Mouse (Mus musculus) layer of hippocampus, postnatal 10 days (tissue): ENCODE measurements around the gene Ets1. TPM values are rescaled to one million over a fixed set of nuclear protein-coding genes. Genes with fewer than 3 reads are reported as not detected.

Experiments used
- DNase-seq, 2 experiments: peaks; one replicate each; pipeline ENCODE4 v3.0.0; 2021; ENCODE audit warnings: low spot score in 2 of 2
- total RNA-seq, 2 experiments: library from RNA; stranded (reverse); gene quantifications; 2 replicates each; pipeline ENCODE4 v1.2.3; 2021

Ets1 gene
- total RNA-seq, 2 experiments from 2014 or later, result 23.8 to 24.5 TPM

DNA sequence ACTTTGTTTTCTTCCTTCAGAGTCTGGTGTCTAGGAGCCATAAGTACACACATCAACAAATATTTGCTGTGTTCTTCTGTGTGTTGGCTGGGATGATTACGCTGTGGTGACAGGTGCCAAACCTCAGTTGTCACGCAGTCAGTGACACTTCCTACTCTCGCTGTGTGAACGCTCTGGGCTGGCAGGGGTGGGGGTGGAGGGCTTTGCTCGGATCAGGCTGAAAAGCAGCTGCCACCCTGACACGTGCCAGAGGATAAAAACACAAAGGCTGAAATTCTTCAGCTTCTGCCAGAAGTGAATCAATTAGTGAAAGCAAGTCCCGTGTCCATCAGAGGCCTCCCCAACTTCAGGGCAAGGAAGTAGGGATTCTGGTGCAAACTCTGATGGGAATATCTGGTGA lies 20.0 kb upstream of the Ets1 start:
- no peak for DNase-seq

DNA sequence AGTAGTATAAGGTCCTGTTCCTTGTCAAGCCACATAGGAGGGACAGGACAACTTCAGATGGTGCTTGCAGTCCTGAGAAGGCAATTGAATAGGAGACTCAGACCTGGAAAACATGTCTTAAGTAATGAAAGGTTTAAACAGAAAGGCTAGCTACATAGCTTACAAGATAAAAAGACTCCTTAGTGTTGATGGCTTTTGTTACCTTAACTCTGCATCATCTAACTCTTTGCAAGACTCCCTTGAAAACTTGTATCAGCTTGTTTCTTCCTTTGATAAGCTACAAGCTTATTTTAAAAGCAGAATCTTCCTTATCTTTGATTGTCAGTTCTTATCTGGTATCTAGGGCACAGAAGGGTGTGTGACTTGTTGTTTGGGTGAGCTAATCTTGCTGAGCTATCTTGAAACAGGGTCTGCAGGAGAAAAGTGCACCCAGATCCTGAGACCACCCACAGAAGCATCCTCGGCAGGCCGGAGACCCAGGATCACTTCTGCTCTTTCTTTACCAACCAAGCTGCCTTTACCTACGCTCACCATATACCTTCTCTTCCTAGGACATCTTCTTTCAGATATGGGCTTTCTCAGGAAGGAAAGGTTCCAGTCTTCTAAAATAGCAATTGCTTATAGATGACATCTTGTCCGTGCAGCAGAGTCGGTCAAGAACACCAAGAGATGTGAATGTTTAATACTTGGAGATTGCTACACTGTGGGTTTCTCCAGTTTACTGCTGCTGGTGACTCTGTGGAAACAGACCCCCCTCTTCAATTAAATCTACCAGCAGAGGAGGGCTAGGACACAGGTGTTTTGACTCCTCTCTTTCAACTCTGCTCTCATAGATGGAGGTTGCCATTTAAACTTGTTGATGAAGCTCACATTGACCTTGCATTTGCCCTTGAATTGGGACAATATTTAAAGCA lies 19.2 kb upstream of the Ets1 start:
- no peak for DNase-seq

DNA sequence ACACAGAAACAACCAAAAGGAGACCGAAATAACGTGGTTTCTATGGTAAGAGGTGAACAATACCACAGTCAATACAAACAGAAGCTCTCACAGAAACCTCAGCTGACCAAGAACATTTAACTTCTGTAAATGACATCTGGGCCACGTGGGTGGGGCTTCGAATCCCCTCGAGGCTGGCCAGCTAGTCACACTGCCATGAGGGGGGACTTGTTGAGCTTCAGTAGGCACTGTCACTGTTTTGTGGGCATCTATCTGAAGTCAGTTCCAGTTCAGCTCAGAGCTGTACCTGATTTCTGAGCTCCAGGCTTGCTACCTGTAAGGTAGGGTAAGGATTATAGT lies 18.6 kb upstream of the Ets1 start:
- DNase-seq, result no peak

DNA sequence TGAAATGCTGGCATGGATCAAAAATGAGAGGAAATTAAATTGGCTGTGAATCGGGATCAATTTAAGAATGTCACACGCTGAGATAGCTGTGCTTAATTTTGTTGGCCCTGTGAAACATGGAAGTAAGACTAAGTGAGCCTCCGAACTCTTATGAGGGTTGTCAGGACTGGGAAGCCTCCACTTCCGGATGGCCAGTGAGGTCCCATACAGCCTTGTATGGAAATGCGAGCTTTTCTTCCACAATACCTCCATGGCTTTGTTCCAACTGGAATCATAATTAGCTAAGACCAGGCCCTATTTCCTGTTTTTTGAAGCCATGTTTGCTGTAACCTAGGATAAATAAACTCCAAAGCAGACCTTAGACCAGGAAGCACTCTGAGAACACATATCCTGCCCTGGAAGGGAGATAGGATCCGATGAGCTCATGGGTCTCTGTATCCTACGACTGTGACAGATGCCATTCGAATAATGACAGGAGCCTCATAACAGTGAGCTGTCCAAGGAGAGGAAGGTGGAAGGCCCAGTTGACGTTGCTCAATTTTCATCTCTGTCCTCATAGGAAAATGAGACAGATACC lies 17.4 kb upstream of the Ets1 start:
- DNase-seq, result no peak

DNA sequence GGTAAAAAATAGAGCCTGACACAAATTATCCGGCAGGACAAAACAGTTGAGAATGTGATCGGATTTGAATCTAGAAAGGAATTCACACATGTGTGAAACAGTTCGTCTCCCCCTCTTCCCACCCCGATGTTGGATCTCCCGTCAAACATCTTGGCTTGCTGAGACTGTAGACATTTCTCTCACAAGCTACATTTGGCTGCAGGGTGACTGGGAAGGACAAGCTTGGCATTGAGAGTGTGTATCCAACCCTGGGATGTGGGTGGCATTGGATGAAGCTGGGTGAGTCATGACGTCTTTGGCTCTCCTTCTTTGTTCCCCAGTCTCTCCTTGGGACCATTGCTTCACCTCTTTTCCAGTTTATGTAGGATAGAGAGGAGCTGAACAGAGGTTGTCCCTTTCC lies 16.4 kb upstream of the Ets1 start:
- DNase-seq, result no peak

- DNase-seq, result no peak
Measured at GRCm38 (mm10) chr9:32620446-32620845, 15.6 kb upstream of the Ets1 start.

DNA sequence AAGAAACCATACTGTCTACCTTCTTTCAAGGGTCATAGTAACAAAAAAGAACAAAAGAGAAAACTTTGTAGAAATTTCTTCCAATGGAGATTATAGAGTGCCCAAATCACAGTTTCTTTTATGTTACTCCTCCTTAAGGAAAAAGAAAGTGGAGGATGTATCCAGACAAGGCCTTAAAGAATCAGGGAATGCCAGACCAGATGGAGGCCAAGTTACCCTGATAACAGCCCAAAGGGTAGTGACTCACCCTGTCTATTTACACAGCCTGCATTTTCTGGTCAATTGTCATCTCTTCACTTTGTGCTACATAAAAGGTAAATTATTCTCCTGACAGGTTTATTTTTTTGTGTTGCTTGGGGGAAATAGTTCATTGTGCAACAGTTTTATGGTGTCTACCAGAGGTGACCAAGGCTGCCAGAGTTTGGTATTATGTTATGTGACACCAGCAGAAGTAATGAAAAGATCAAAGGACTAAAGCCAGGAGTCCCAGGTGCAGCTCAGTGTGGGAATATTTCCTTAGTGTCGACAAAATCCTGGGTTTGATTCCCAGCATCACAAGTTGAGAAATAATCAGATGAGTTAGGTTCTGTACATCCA lies 6.5 kb upstream of the Ets1 start:
- DNase-seq, result no peak

- no peak for DNase-seq
Measured at GRCm38 (mm10) chr9:32631341-32631740, 4.7 kb upstream of the Ets1 start.

GRCm38 (mm10) chr9:32632237-32632636 lies 3.8 kb upstream of the Ets1 start:
- no peak for DNase-seq

DNA sequence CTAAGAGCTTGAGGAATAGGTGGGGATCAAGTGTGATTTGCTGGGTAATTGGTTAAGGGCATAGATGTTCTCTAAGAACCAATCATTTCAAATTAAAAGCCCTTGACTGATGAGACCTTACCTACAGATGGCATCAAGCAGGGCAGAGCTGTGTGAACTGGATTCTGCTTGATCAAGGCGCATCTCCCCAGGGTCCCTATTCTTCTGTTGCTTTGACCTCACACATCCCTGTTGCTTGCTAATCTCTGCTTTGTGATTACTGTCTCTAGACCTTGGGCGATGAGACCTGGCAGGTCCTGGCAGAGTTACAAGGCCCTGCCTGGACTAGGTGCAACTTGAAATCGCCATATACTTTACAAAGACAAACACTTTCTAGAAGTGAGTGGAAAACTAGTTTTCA lies 9.0 kb downstream of the Ets1 start:
- no peak for DNase-seq

DNA sequence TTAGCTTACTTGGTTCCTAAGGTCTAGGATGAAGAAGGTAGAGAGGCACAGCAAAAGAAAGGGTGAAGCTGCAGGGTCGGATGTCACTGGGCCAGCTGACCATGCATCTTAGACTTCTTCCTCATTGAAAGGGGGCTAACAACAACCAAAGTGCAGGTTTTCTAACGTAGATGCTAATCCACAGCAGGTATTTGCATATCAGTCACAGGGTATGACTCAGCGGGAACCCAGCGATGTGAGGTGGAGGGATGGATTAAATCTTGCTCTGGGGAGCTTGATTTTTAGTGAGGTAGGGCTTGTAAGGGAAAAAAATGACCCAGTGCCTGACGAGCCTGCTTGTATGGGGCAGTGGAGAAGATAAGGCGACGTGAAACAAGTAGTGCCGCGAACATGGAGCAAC lies 9.5 kb downstream of the Ets1 start:
- DNase-seq, result no peak

GRCm38 (mm10) chr9:32646539-32647258 lies 10.7 kb downstream of the Ets1 start:
- no peak for DNase-seq

DNA sequence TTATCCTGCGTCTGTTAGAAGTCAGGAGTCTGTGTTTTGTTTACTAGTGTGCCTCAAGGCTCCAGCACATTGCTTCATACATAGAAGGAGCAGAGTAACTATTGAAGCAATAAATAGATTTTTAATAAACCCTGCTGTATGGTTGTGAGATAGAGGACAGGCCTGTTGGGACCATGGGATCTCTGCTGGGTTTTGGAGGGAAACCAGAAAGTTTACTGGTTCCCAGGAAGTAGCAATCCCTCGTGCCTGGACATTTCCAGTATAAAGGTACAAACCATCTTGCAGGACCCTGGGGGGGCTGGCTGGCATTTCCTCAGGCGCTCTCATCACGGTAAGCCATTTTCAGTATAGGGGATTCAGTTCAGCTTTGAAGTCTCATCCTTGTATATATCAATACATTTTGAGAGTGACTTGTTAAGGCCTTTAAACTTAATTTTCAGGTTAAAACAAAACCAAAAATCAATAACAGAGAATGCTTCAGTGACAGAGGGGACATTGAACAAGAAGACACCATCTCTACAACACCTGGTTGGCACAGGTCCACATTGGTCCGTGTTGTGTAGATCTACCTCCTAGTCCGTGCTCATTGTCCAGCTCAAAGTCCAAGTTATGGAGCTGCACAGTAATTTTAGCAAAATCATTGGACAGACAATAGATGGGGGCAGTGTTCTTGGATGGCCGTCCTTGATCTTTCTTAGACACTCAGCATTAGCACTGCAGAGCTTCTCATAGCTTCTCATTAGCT lies 11.7 kb downstream of the Ets1 start:
- no peak for DNase-seq

GRCm38 (mm10) chr9:32648286-32648685 lies 12.3 kb downstream of the Ets1 start:
- no peak for DNase-seq

GRCm38 (mm10) chr9:32650738-32651137 lies 14.7 kb downstream of the Ets1 start:
- no peak for DNase-seq

GRCm38 (mm10) chr9:32652112-32652511 lies 16.1 kb downstream of the Ets1 start:
- DNase-seq, result no peak

DNA sequence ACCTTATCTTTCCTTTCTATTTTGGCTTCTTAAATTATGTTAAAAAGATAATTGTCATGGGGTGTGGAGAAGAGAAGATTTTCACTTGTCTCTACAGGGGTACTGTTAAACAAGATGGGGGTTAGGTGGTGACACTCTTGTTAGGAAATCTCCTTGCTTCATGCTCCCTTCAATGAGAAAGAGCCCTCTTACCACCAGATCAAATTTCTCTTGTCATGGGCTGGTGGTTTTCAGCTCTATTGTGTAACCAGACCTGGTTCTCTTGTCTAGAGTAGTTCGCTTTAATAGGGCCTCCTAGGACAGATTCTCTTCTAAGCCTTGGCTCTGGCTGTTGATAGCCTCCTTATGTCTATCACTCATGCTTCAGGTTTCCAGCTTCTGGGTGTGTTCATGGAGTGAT lies 18.3 kb downstream of the Ets1 start:
- no peak for DNase-seq

DNA sequence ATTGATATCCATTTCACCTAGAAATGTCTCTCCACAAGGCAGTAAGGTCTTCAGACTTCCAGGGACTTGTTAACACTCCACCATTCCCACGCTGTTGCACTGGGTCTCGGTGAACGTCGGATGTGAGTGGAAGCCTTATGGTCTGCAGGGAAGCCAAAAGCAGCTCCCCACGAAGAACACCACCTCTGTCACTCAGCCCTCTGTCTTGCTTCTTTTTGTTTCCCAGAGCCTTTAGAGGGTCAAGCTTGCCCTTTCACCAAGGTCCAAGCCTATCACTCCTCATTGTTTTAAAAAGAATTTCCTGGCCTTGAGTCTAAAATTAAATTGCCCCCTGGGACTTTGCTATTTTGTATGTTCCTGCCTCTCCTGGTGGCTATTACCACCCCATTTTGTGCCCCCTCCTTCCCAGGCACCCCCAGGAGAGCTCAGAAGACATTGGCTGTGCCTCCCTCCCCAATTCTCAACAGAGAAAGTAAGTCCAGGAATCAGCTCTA lies 20.4 kb downstream of the Ets1 start:
- no peak for DNase-seq

- DNase-seq, result no peak
Measured at GRCm38 (mm10) chr9:32657124-32657523, 21.1 kb downstream of the Ets1 start.

- DNase-seq, result no peak
Measured at GRCm38 (mm10) chr9:32660406-32660960, 24.5 kb downstream of the Ets1 start.

GRCm38 (mm10) chr9:32661071-32661470 lies 25.1 kb downstream of the Ets1 start:
- no peak for DNase-seq
